Comparison of ENCODE assay signal across 8 mouse cellular contexts in genomic region chr13:109922228-109922627, GRCm38 (mm10).
DNase-seq lines count a peak whose midpoint lies in the region; ATAC-seq and TF ChIP-seq lines count a peak whose summit lies in the region.

No protein-coding gene starts in this region.

- H3K4me3 ChIP-seq in heart, embryonic 11.5 days (ENCODE audit: low read depth, low read length), result no peak overlapping the region
- H3K4me3 ChIP-seq in thymus, adult 2 months (ENCODE audit: control insufficient read depth, insufficient read depth, low read length), result no peak overlapping the region
- no peak overlapping the region for H3K4me3 ChIP-seq in heart, postnatal 0 days (ENCODE audit: low read depth, low read length)
- H3K4me3 ChIP-seq in limb, embryonic 14.5 days (replicated peaks; ENCODE audit: low read length), result no peak overlapping the region

- no peak overlapping the region for H3K4me2 ChIP-seq in heart, embryonic 11.5 days
- H3K4me2 ChIP-seq in heart, postnatal 0 days (ENCODE audit: low read depth, low read length), result no peak overlapping the region
- H3K4me2 ChIP-seq in limb, embryonic 14.5 days (replicated peaks; ENCODE audit: low read depth, low read length, severe bottlenecking), result no peak overlapping the region

- TF ChIP-seq POLR2A in thymus, adult 2 months (IDR thresholded peaks at IDR 0.05; ENCODE audit: control insufficient read depth, extremely low read depth, insufficient read depth, low read length, poor library complexity), result no peak
- no peak for TF ChIP-seq POLR2A in limb, embryonic 14.5 days (IDR thresholded peaks at IDR 0.05; ENCODE audit: borderline replicate concordance, extremely low read depth, insufficient read depth, insufficient read length)

- H3K27me3 ChIP-seq in heart, embryonic 11.5 days (ENCODE audit: control insufficient read depth, insufficient read depth, low read length), result no peaks in the 10 kb centered on the region
- H3K27me3 ChIP-seq in thymus, adult 2 months (ENCODE audit: control insufficient read depth, insufficient read depth, low read length), result no peaks in the 10 kb centered on the region
- no peaks in the 10 kb centered on the region for H3K27me3 ChIP-seq in heart, postnatal 0 days (ENCODE audit: control insufficient read depth, insufficient read depth, low read length)
- no peaks in the 10 kb centered on the region for H3K27me3 ChIP-seq in limb, embryonic 14.5 days (ENCODE audit: control insufficient read depth, insufficient read depth, low read length)
- H3K27me3 ChIP-seq in splenic B cell, adult 2 months (ENCODE audit: control insufficient read depth, insufficient read depth, low read length, poor library complexity, severe bottlenecking), result no peaks in the 10 kb centered on the region

- H3K27ac ChIP-seq in heart, embryonic 11.5 days (ENCODE audit: low read depth, low read length), result no peak overlapping the region
- no peak overlapping the region for H3K27ac ChIP-seq in thymus, adult 2 months (ENCODE audit: control insufficient read depth, insufficient read depth, low read length)
- no peak overlapping the region for H3K27ac ChIP-seq in heart, postnatal 0 days (ENCODE audit: low read depth)
- H3K27ac ChIP-seq in limb, embryonic 14.5 days (replicated peaks; ENCODE audit: low read depth, low read length), result no peak overlapping the region

- DNase-seq in heart, adult 18-20 months, result peak; percentile 67 to 86
- DNase-seq in thymus, adult 2 months, result peak; percentile 56
- no peak for DNase-seq in thymus, postnatal 36 days
- peak; percentile 81 for DNase-seq in cerebellum, adult 9-10 months
- DNase-seq in heart, postnatal 0 days (ENCODE audit: low spot score), result peak; percentile 82
- peak; percentile 91 for DNase-seq in limb, embryonic 14.5 days (ENCODE audit: low spot score)
- peak; percentile 82 for DNase-seq in splenic B cell, adult 2 months (ENCODE audit: low read depth, low spot score)

- WGBS in heart, embryonic 11.5 days (ENCODE audit: insufficient replicate concordance), result 3% methylated on average over 4 of the region's 4 CpGs
- WGBS in thymus, adult 2 months, result 4% methylated on average over 4 of the region's 4 CpGs
- WGBS in heart, postnatal 0 days, result 3% methylated on average over 4 of the region's 4 CpGs
- 3% methylated on average over 4 of the region's 4 CpGs for WGBS in limb, embryonic 14.5 days

- no peaks in the 10 kb centered on the region for H3K36me3 ChIP-seq in heart, embryonic 11.5 days (ENCODE audit: control insufficient read depth, insufficient read depth, low read length)
- H3K36me3 ChIP-seq in thymus, adult 2 months (ENCODE audit: control insufficient read depth, insufficient read depth, low read length), result peaks cover 5% of the 10 kb centered on the region; the same call in 1 of the 2 replicates
- no peaks in the 10 kb centered on the region for H3K36me3 ChIP-seq in heart, postnatal 0 days (replicated peaks; ENCODE audit: control insufficient read depth, insufficient read depth, low read length)
- H3K36me3 ChIP-seq in limb, embryonic 14.5 days (ENCODE audit: control insufficient read depth, insufficient read depth, low read length), result no peaks in the 10 kb centered on the region
- no peaks in the 10 kb centered on the region for H3K36me3 ChIP-seq in splenic B cell, adult 2 months (ENCODE audit: control insufficient read depth, insufficient read depth, low read length, poor library complexity, severe bottlenecking)

- no peak for TF ChIP-seq CTCF in thymus, adult 2 months (IDR thresholded peaks at IDR 0.05; ENCODE audit: borderline replicate concordance, control insufficient read depth, extremely low read depth, insufficient read depth, low read length, poor library complexity)
- TF ChIP-seq CTCF in heart, postnatal 0 days (IDR thresholded peaks at IDR 0.05; ENCODE audit: low read depth), result peak; percentile 74

- no peak for TF ChIP-seq EP300 in heart, postnatal 0 days (IDR thresholded peaks at IDR 0.05; ENCODE audit: low read depth)

- H3K9me3 ChIP-seq in heart, embryonic 11.5 days (replicated peaks; ENCODE audit: control insufficient read depth, low read length), result no peaks in the 10 kb centered on the region
- H3K9me3 ChIP-seq in heart, postnatal 0 days (replicated peaks; ENCODE audit: control insufficient read depth, low read length), result no peaks in the 10 kb centered on the region
- H3K9me3 ChIP-seq in limb, embryonic 14.5 days (ENCODE audit: control insufficient read depth, low read length), result no peaks in the 10 kb centered on the region

- no peak overlapping the region for H3K9ac ChIP-seq in heart, embryonic 11.5 days (ENCODE audit: low read depth, low read length)
- H3K9ac ChIP-seq in heart, postnatal 0 days (replicated peaks; ENCODE audit: low read depth, low read length), result no peak overlapping the region
- H3K9ac ChIP-seq in limb, embryonic 14.5 days (ENCODE audit: low read depth, low read length, severe bottlenecking), result no peak overlapping the region

- peaks cover 20% of the 10 kb centered on the region for H3K4me1 ChIP-seq in heart, embryonic 11.5 days (ENCODE audit: control insufficient read depth, insufficient read depth, low read length)
- peaks cover 18% of the 10 kb centered on the region for H3K4me1 ChIP-seq in thymus, adult 2 months (replicated peaks; ENCODE audit: control insufficient read depth, insufficient read depth, low read length)
- H3K4me1 ChIP-seq in heart, postnatal 0 days (ENCODE audit: control insufficient read depth, insufficient read depth), result peaks cover 31% of the 10 kb centered on the region
- no peaks in the 10 kb centered on the region for H3K4me1 ChIP-seq in limb, embryonic 14.5 days (ENCODE audit: control insufficient read depth, insufficient read depth, low read length)

- ATAC-seq in heart, embryonic 11.5 days (replicated peaks; ENCODE audit: insufficient number of reproducible peaks, low FRiP score, low TSS enrichment), result no peak
- peak; percentile 52; the same call in 1 of the 2 replicates for ATAC-seq in heart, postnatal 0 days (ENCODE audit: insufficient read depth, low read depth)
- ATAC-seq in limb, embryonic 14.5 days (ENCODE audit: low FRiP score, low read depth), result no peak

Comparison
In these comparisons a context has a peak if more than half of its experiments do, and no peak if none do; other contexts are left out.
1. DNase-seq: peak in heart, adult 18-20 months (2 of 2), thymus, adult 2 months (single experiment), cerebellum, adult 9-10 months (single experiment), heart, postnatal 0 days (single experiment), limb, embryonic 14.5 days (single experiment) and splenic B cell, adult 2 months (single experiment); none in thymus, postnatal 36 days (0 of 2).